Mouse (Mus musculus): ENCODE results near the gene Strip1.

Gene Strip1

GRCm38 (mm10) chr3:107594662-107595263 lies 36.7 kb downstream of the Strip1 start, which contains the start of gene Alx3:
Alx3 (plus strand) TSS chr3:107595031.
- no peak for DNase-seq (ENCODE audit: low spot score in 2 of 2)

DNA sequence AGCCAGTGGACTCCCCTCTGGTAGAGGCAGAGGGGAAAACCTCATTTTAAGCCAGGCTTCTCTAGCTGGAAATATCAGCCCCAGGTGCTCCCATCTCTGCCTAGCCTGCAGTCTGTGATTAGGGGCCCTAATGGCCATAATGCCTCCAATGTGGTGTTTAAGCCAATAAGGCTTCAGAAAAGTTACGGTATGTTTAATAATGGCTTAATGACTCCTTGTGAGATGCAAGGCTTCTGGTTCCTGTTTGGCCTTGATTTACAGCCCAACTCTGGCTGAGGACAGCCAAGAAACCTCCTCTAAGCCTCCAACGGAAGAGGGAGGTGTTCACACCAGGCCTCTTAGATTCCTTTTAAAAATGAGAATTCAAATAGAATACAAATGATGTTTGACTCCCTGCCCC lies 37.9 kb downstream of the Strip1 start:
- no peak for DNase-seq (ENCODE audit: low spot score in 2 of 2)

GRCm38 (mm10) chr3:107591612-107592011 lies 39.9 kb downstream of the Strip1 start:
- DNase-seq (ENCODE audit: low spot score in 2 of 2), result no peak

DNA sequence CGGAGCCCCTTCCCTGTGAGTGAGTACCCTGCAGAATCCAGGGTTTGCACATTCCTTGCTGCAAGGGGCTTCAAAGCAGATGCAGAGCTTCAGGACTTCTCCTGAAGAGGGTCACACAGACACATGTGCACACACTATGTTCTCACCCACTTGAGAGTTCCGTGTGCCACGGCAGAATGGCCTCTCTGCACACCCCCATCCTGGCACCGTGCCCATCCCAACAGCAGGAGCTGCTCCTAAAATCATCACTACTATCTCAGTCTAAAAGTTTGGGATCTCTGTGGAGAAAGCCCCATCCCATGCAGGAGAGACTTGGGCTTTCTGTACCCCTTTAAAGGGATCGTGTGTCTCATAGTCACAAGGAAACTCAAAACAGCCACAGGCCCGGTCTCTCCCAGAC lies 45.0 kb downstream of the Strip1 start:
- DNase-seq (ENCODE audit: low spot score in 2 of 2), result no peak

DNA sequence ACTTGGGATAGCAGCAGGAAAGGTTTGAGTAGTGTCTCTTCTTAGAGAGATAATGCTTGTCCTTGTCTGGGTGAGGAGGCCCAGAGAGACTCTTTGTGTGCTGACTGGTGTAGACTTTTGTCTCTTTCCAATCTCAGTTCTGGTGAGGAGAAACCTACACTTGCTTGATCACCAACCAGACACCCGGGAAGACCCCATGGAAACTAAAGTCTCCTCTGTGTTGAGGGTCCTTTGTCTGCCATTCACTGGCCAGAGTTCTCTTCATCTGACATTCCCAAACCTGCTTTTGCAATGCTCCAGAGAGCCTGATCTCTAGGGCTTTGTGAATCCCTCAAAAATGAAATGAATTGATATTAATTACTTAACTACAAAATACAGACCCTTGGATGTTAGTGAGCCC lies 47.6 kb downstream of the Strip1 start:
- DNase-seq (ENCODE audit: low spot score in 2 of 2), result no peak

- no peak for DNase-seq (ENCODE audit: low spot score in 2 of 2)
Measured at GRCm38 (mm10) chr3:107582875-107583767, 48.4 kb downstream of the Strip1 start.

DNA sequence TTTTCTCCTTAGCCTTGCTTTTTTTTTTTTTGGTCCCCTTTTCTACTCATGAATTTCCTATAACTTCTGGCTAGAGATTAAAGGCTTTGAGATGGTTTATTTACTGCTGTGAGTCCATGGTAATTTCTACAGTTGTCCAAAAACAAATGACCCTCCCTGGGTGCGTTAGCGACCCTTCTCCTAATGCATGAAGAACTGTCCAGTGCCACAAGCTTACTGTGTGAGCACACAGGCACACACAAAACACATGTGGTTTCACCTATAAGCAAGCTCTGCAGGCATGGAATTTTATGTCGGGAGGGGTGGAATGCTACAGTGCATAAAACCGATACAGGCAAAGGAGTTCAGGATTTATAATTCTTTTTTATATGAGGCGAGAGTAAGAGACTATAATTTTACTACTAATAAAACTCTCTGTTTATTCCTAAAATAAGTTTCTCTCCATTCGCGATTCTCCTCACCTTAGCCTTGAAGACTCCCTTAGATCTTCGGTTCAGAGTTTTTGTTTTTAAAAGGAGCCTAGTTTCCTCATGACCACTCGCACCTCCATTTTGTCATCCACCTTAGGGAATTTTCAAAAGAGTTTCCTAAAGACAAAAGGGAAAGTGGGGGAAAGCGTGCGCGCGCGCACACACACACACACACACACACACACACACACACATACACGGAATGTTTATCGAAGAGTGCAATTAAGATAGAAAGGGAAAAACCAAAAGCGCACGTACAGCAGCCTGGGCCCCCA lies 49.2 kb downstream of the Strip1 start:
- no peak for DNase-seq (ENCODE audit: low spot score in 2 of 2)

- DNase-seq (ENCODE audit: low spot score in 2 of 2), result no peak
Measured at GRCm38 (mm10) chr3:107581103-107582010, 50.1 kb downstream of the Strip1 start.

DNA sequence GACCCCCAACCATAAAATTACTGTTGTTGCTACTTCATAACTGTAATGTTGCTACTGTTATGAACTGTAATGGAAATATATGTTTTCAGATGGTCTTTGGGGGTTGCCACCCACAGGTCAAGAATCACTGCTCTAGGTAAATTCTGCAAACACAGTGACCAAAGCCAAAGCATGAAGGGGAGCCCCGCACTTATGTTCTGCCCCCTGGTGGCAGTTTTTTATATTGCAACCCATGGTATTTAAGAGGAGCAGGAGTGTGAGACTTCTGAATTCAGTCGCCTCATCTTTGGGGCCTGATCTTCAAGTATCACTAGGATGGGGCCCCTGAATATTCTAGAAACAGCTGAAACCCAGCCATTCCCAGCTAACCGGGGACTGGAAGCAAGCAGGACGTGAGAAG lies 52.0 kb downstream of the Strip1 start:
- DNase-seq (ENCODE audit: low spot score in 2 of 2), result peak in 1 of 2 experiments; percentile 82

- no peak for DNase-seq (ENCODE audit: low spot score in 2 of 2)
Measured at GRCm38 (mm10) chr3:107577810-107578390, 53.6 kb downstream of the Strip1 start.

DNA sequence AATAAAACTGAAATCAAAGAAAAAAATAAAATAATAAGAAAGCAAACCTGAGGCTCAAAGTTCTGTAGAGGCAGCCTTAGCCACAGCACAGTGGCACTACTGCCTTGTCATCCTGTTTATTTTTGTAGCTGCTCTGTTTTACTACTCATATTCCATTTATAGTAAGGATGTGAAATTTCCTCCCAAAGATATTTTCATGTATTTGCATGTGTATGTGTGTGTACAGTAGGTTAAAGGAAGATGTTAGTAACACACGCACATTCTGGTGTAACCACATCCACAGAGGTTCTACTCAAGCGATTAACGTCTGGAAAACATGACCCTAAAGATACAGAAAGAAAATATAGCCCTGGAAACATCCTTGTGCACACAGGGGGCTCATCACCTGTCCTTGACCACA lies 54.7 kb downstream of the Strip1 start:
- DNase-seq (ENCODE audit: low spot score in 2 of 2), result no peak

DNA sequence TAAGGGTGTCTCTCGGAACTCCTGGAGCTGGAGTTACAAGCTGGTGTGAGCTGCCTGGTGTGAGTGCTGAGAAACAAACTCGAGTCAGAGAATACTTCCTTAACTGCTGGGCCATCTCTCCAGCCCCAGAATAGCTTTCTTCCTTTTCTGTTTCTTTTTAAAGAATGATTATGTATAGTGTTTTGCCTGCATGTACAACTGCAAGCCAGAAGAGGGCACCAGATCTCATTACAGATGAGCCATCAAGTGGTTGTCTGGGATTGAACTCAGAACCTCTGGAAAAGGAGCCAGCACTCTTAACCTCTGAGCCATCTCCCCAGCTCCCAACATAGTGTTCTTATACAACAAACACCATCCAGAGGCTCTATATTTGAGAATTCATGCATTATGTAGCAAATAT lies 60.3 kb downstream of the Strip1 start:
- DNase-seq (ENCODE audit: low spot score in 2 of 2), result no peak

- DNase-seq (ENCODE audit: low spot score in 2 of 2), result no peak
Measured at GRCm38 (mm10) chr3:107568721-107569120, 62.8 kb downstream of the Strip1 start.

- no peak for DNase-seq (ENCODE audit: low spot score in 2 of 2)
Measured at GRCm38 (mm10) chr3:107567766-107568165, 63.7 kb downstream of the Strip1 start.

- no peak for DNase-seq (ENCODE audit: low spot score in 2 of 2)
Measured at GRCm38 (mm10) chr3:107565331-107565730, 66.2 kb downstream of the Strip1 start.

GRCm38 (mm10) chr3:107563880-107564279 lies 67.6 kb downstream of the Strip1 start:
- no peak for DNase-seq (ENCODE audit: low spot score in 2 of 2)

- DNase-seq (ENCODE audit: low spot score in 2 of 2), result no peak
Measured at GRCm38 (mm10) chr3:107562591-107562990, 68.9 kb downstream of the Strip1 start.
